Mouse (Mus musculus): ENCODE data around the gene Eddm3b. TPM values are rescaled to one million over a fixed set of nuclear protein-coding genes. Genes with fewer than 3 reads are reported as not detected.

Eddm3b gene
- total RNA-seq, 2 experiments from 2014 or later = not detected

- H3K27ac ChIP-seq = no peak overlapping the region
- no peak for TF ChIP-seq CTCF (IDR thresholded peaks at IDR 0.05)
- no peak overlapping the region for H3K4me3 ChIP-seq
- intact Hi-C loops (cut with DNase I) = no loop called here
- DNase-seq = no peak
These were observed 17.0 kb downstream of the Eddm3b start for GRCm38 (mm10) chr14:51131086-51131815.

GRCm38 (mm10) chr14:51132372-51132771 is 18.1 kb downstream of the Eddm3b start:
- intact Hi-C loops (cut with DNase I) = no loop called here
- DNase-seq = no peak
- Histone ChIP-seq H3K27ac (no peak overlapping the region), H3K4me3 (no peak overlapping the region)
- no peak for TF ChIP-seq CTCF (IDR thresholded peaks at IDR 0.05)

- no peak overlapping the region for H3K27ac ChIP-seq
- intact Hi-C loops (cut with DNase I) = no loop called here
- no peak for DNase-seq
- no peak for TF ChIP-seq CTCF (IDR thresholded peaks at IDR 0.05)
- no peak overlapping the region for H3K4me3 ChIP-seq
These were observed 26.1 kb downstream of the Eddm3b start for GRCm38 (mm10) chr14:51140342-51140741.

GRCm38 (mm10) chr14:51142119-51142518 is 27.9 kb downstream of the Eddm3b start:
- TF ChIP-seq CTCF (IDR thresholded peaks at IDR 0.05) = no peak
- no peak for DNase-seq
- Histone ChIP-seq H3K4me3 (no peak overlapping the region), H3K27ac (no peak overlapping the region)
- intact Hi-C loops (cut with DNase I) = no loop called here

- no peak for DNase-seq
- no peak for TF ChIP-seq CTCF (IDR thresholded peaks at IDR 0.05)
- H3K4me3 ChIP-seq = no peak overlapping the region
- no peak overlapping the region for H3K27ac ChIP-seq
- intact Hi-C loops (cut with DNase I) = no loop called here
These were observed 28.3 kb downstream of the Eddm3b start for GRCm38 (mm10) chr14:51142568-51142967.

- H3K4me3 ChIP-seq = no peak overlapping the region
- intact Hi-C loops (cut with DNase I) = no loop called here
- H3K27ac ChIP-seq = no peak overlapping the region
- DNase-seq = no peak
- TF ChIP-seq CTCF (IDR thresholded peaks at IDR 0.05) = no peak
These were observed 29.1 kb downstream of the Eddm3b start for GRCm38 (mm10) chr14:51143287-51143686.

GRCm38 (mm10) chr14:51143937-51144336 is 29.7 kb downstream of the Eddm3b start:
- no peak overlapping the region for H3K4me3 ChIP-seq
- no peak for TF ChIP-seq CTCF (IDR thresholded peaks at IDR 0.05)
- H3K27ac ChIP-seq = no peak overlapping the region
- DNase-seq = no peak
- intact Hi-C loops (cut with DNase I) = no loop called here

- Histone ChIP-seq H3K4me3 (no peak overlapping the region), H3K27ac (no peak overlapping the region)
- no peak for DNase-seq
- intact Hi-C loops (cut with DNase I) = no loop called here
- no peak for TF ChIP-seq CTCF (IDR thresholded peaks at IDR 0.05)
These were observed 30.2 kb downstream of the Eddm3b start for GRCm38 (mm10) chr14:51144451-51144850.

- DNase-seq = no peak
- intact Hi-C loops (cut with DNase I) = no loop called here
- TF ChIP-seq CTCF (IDR thresholded peaks at IDR 0.05) = no peak
- Histone ChIP-seq H3K27ac (no peak overlapping the region), H3K4me3 (no peak overlapping the region)
These were observed 31.3 kb downstream of the Eddm3b start for GRCm38 (mm10) chr14:51145521-51145920.

- TF ChIP-seq CTCF (IDR thresholded peaks at IDR 0.05) = no peak
- intact Hi-C loops (cut with DNase I) = no loop called here
- no peak for DNase-seq
- H3K4me3 ChIP-seq = no peak within 1 kb of the TSS
- no peak within 1 kb of the TSS for H3K27ac ChIP-seq
These were observed 32.5 kb downstream of the Eddm3b start, which contains the start of gene Rnase1 for GRCm38 (mm10) chr14:51146685-51147084. Rnase1 (minus strand) TSS chr14:51146785.

GRCm38 (mm10) chr14:51148006-51148405 is 33.8 kb downstream of the Eddm3b start:
- no peak overlapping the region for H3K27ac ChIP-seq
- no peak for DNase-seq
- no peak for TF ChIP-seq CTCF (IDR thresholded peaks at IDR 0.05)
- intact Hi-C loops (cut with DNase I) = no loop called here
- no peak overlapping the region for H3K4me3 ChIP-seq

- no peak overlapping the region for H3K4me3 ChIP-seq
- no peak for TF ChIP-seq CTCF (IDR thresholded peaks at IDR 0.05)
- intact Hi-C loops (cut with DNase I) = no loop called here
- DNase-seq = no peak
- no peak overlapping the region for H3K27ac ChIP-seq
These were observed 34.9 kb downstream of the Eddm3b start for GRCm38 (mm10) chr14:51149164-51149563.

GRCm38 (mm10) chr14:51150206-51150831 is 36.1 kb downstream of the Eddm3b start:
- intact Hi-C loops (cut with DNase I) = no loop called here
- no peak for DNase-seq
- H3K4me3 ChIP-seq = no peak overlapping the region
- no peak overlapping the region for H3K27ac ChIP-seq
- TF ChIP-seq CTCF (IDR thresholded peaks at IDR 0.05) = no peak
